Mouse (Mus musculus) liver, embryonic 12.5 days (tissue): ENCODE measurements around the gene Als2cr12. TPM values are rescaled to one million over a fixed set of nuclear protein-coding genes. Genes with fewer than 3 reads are reported as not detected.
A peak's percentile ranks its signal among the peaks of the same experiment; 100 is the strongest.
"Not testable (repeated sequence)": the region's sequence is repeated elsewhere in the genome, so short reads cannot be mapped to it uniquely, and the experiment has no call there.

Source experiments
- ATAC-seq: fragments of 200-750 bp; cut with Nextera tagmentation; 2 replicates; pipeline ENCODE4 v1.8.0; 2017; ENCODE audit warnings: moderate number of reproducible peaks, mild to moderate bottlenecking, moderate library complexity
- H3K27ac ChIP-seq: fragments of 300-500 bp; sonication (generic); 2 replicates; pipeline ENCODE4 v1.5.1; 2016; ENCODE audit warnings: mild to moderate bottlenecking
- H3K27me3 ChIP-seq: fragments of 300-500 bp; sonication (generic); replicated peaks from 2 replicates; pipeline ENCODE4 v1.6.1; 2016; ENCODE audit warnings: mild to moderate bottlenecking, moderate library complexity
- H3K36me3 ChIP-seq: fragments of 300-500 bp; sonication (generic); 2 replicates; pipeline ENCODE4 v1.6.1; 2016; ENCODE audit warnings: mild to moderate bottlenecking, moderate library complexity
- H3K4me1 ChIP-seq: fragments of 300-500 bp; sonication (generic); 2 replicates; pipeline ENCODE4 v1.6.1; 2016
- H3K4me2 ChIP-seq: fragments of 300-500 bp; sonication (generic); 2 replicates; pipeline ENCODE4 v1.6.1; 2016; ENCODE audit warnings: mild to moderate bottlenecking, moderate library complexity
- H3K4me3 ChIP-seq: fragments of 300-500 bp; sonication (generic); 2 replicates; pipeline ENCODE4 v1.5.1; 2016; ENCODE audit warnings: mild to moderate bottlenecking, moderate library complexity
- H3K9ac ChIP-seq: fragments of 300-500 bp; sonication (generic); 2 replicates; pipeline ENCODE4 v1.6.1; 2016; ENCODE audit warnings: mild to moderate bottlenecking, moderate library complexity
- H3K9me3 ChIP-seq: fragments of 300-500 bp; sonication (generic); replicated peaks from 2 replicates; pipeline ENCODE4 v1.6.1; 2016; ENCODE audit warnings: mild to moderate bottlenecking, moderate library complexity
- WGBS: fragments of 180-500 bp; shearing (Covaris S2); methylation state at CpG from one replicate; pipeline ENCODE4 v1.1.7; 2016; ENCODE audit not compliant: insufficient replicate concordance; 5-methylcytosine and 5-hydroxymethylcytosine counted together
- polyA plus RNA-seq: library from polyadenylated mRNA; unstranded; fragments of >200 nt; fragmentation: Nextera tagmentation; extraction: Ambion mirVana; gene quantifications from 2 replicates; pipeline ENCODE4 v1.2.1, GENCODE M21; 2016

Gene Als2cr12
- polyA plus RNA-seq, 1 experiment from 2014 or later: not detected

DNA sequence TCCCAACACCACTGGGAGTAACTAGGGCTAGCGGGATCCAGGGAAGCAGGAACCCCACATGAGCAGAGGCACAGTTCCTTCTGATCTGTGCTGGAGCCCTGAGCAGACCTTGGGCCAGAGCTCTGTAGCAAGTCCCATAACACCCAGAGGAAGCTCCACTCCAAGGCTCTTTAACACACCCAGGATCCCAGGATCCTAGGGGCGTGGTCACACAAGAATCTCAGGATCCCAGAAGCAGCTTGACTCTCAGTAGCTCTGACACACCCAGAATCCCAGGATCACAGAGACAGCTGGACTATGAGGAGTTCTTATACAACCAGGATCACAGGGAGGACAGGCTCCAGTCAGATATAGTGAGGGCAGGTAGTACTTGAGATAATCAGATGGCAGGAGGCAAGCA, 23.7 kb downstream of the Als2cr12 start:
- no peaks in the 10 kb centered on the region for H3K36me3 ChIP-seq
- H3K27me3 ChIP-seq: no peaks in the 10 kb centered on the region
- H3K27ac ChIP-seq: no peak overlapping the region
- no peak overlapping the region for H3K4me3 ChIP-seq
- H3K9ac ChIP-seq: no peak overlapping the region
- WGBS: 64% methylated on average over 2 of the region's 2 CpGs
- no peak overlapping the region for H3K4me2 ChIP-seq
- H3K9me3 ChIP-seq: no peaks in the 10 kb centered on the region
- ATAC-seq: no peak
- no peaks in the 10 kb centered on the region for H3K4me1 ChIP-seq

DNA sequence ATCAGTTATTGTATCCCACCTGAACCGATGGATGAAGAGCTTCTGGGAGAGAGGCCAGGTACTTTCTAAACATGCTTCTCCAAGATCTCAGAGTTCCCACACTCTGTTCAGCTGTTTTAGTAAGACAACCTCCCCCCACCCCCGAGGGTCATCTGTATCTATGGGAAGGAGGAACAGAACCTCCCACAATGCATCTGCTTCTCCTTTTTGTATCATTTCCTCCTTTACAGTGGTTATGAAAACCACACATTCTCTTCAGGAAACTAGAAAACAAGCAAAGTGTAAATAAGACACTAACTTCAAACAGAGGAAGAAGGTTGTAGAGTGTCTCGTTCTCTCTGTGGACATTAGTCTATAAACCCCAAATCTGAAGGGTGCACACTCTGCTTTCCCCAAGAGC, 26.2 kb downstream of the Als2cr12 start:
- ATAC-seq: not testable (repeated sequence)

DNA sequence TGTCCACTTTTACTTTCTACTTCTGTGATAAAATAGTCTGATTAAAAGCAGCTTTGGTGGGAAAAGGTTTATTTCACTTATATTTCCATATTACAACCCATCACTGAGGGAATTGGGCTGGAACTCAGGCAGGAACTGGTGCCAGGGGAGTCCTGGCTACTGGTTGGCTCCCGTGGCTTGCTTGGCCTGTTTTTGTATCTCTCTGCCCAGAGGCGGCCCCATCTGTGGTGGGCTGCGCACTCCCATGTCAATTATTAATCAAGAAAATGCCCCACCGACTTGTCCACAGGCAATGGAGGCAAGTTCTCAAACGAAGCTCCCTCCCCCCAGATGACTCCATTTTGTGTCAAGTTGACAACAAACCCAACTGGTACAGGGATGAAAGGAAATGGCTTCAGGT, 27.6 kb downstream of the Als2cr12 start:
- WGBS: 61% methylated on average over 5 of the region's 5 CpGs
- Histone ChIP-seq H3K36me3 (no peaks in the 10 kb centered on the region), H3K4me1 (no peaks in the 10 kb centered on the region), H3K4me2 (no peak overlapping the region), H3K27me3 (no peaks in the 10 kb centered on the region), H3K9me3 (no peaks in the 10 kb centered on the region), H3K27ac (no peak overlapping the region), H3K4me3 (no peak overlapping the region), H3K9ac (no peak overlapping the region)
- ATAC-seq: no peak

More for the DNA sequence above, 26.2 kb downstream of the Als2cr12 start:
- H3K4me2 ChIP-seq, H3K4me3 ChIP-seq, H3K27ac ChIP-seq, H3K36me3 ChIP-seq, H3K4me1 ChIP-seq, H3K9me3 ChIP-seq, H3K9ac ChIP-seq, H3K27me3 ChIP-seq: not testable (repeated sequence)
- 47% methylated on average over 3 of the region's 3 CpGs for WGBS

DNA sequence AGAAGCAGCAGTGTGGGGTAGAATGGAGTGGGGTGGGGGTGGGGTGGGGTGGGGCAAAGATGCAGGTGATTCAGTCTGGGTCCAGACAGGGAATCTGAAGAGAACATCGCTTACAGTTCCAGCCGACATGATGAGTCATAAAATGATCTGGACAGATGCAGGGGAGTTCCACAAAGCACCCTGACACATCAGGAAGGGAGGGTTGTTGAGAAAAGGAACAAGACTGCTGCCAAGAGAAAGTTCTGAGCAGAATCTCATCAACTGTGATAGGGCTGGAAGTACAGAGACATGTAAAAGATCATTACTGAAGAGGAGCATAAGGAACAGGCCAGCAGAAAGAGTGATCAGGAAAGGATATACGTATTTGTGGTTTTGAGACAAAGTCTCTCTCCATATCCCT, 32.4 kb downstream of the Als2cr12 start:
- not testable (repeated sequence) for H3K9ac ChIP-seq, H3K36me3 ChIP-seq, H3K27me3 ChIP-seq, H3K4me3 ChIP-seq, H3K9me3 ChIP-seq, H3K4me2 ChIP-seq, H3K27ac ChIP-seq, H3K4me1 ChIP-seq, ATAC-seq
- 56% methylated on average over 3 of the region's 3 CpGs for WGBS

DNA sequence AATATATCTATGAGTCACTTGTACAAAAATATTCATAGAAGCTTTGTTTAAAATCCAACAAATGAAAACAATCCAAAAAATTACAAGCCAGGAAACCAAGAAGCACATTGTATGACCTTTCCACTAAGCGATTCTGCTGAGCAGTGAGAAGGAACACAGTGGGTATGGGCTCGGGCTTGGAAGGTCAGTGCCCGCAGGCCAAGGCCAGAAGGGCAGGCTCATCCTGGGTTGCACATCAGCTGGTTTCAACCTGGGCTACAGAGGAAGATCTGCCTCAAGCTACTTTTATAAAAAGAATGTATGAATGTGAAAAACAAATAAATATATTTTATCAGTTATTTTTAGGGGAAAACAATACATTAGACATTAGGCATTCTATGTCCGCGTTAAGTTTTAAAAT, 33.1 kb downstream of the Als2cr12 start:
- ATAC-seq, H3K9me3 ChIP-seq, H3K27me3 ChIP-seq, H3K4me1 ChIP-seq, H3K4me3 ChIP-seq, H3K36me3 ChIP-seq, H3K4me2 ChIP-seq, H3K9ac ChIP-seq, H3K27ac ChIP-seq: not testable (repeated sequence)
- 78% methylated on average over 5 of the region's 5 CpGs for WGBS

DNA sequence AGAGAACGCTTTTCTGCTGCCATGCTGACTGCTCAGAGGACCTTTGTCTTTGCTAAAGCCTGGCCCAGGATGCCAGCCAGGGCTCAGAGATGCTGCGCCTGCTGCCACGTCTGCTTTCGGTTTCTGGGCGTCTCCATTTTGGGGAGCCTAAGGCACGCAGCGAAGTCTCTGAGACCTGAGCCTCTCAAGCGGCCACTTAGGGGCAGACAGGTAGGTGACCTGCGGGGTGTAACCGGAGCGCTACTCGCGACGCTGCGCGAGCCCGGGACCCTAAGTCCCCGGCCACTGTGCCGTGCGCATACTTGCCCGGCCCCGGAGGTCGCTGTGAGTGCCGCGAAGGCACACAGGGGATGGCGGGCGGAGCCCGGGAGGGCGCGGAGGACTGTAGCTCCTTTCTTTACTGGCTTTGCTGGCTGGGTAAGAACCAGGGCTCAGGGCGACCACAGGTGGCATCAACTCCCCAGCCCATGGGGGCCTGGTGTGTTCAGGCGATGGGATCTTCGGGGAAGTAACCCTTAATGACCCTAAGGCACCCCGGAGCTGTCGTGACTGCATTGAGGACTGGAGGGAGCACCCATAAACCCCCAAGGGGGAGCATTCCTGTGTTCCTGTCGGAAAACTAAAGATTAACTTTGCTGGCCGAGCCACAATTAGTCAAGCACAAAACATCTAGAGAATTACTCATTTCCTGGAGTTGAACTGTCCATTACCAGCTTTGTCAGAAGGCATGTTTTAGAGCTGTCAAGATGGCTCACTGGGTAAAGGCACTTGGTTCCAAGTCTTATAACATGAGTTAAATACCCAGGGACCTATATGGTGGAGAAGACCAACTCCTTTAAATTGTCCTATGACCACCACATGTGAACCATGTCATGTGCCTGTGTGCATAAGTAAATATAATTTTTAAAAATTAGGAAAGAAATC, 43.0 kb downstream of the Als2cr12 start:
- Histone ChIP-seq H3K27me3 (0 out of 2 replicates have a peak, but pooled peaks cover 2% of the 10 kb centered on the region), H3K4me1 (peaks cover 5% of the 10 kb centered on the region; the same call in 1 of the 2 replicates), H3K9ac (peak overlapping the region; percentile 76), H3K27ac (0 out of 2 replicates have a peak overlapping the region, but pooled peaks have one; percentile 14), H3K4me3 (peak overlapping the region; percentile 72), H3K36me3 (no peaks in the 10 kb centered on the region), H3K9me3 (no peaks in the 10 kb centered on the region), H3K4me2 (peak overlapping the region; percentile 83)
- ATAC-seq: peak; percentile 76
- under 1% methylated on average over 37 of the region's 37 CpGs for WGBS

DNA sequence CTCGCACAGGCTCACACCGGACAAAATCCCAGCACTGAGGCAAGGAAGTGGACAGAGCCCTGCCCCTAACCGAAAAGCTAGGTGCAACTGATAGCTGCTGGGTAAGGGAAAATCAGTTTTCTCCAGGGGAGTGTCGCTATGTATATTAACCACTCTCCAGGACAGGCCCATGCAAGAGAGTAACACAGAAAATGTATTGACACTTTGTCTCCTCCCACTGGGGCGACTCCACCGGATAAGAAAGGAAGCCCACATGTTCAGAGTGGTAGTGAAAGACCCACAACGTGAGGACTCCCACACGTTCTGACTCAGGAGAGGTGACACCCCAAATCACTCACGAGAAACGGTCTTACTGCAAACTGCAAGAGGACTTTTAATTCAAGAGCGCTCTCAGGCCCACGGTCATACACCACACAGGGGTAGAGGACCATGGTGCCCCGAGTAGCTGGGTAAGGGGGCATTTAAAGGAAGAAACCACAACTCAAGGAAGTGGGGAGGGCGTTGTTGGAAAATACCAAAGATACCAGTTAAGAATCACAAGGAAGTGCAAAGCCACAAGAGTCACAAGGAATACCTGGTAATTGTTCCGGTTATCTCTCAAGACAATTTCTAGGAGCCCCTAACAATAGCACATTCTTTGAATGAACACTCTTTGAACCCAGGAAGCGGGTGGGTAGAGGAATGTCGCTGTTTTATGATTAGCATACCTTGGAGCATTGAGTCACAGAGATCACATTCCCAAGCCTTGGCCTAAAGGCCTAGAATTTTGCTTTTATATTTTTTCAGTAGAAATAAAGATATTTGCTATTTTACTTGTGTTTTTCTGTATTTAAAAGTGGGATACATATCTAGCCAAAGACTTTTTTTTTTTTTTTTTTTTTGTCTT, 44.0 kb downstream of the Als2cr12 start:
- H3K27me3 ChIP-seq, ATAC-seq, H3K4me1 ChIP-seq, H3K9ac ChIP-seq, H3K36me3 ChIP-seq, H3K9me3 ChIP-seq, H3K27ac ChIP-seq: not testable (repeated sequence)
- Histone ChIP-seq H3K4me3 (peak overlapping the region; percentile 72), H3K4me2 (peak overlapping the region; percentile 83)
- 71% methylated on average over 17 of the region's 17 CpGs for WGBS

DNA sequence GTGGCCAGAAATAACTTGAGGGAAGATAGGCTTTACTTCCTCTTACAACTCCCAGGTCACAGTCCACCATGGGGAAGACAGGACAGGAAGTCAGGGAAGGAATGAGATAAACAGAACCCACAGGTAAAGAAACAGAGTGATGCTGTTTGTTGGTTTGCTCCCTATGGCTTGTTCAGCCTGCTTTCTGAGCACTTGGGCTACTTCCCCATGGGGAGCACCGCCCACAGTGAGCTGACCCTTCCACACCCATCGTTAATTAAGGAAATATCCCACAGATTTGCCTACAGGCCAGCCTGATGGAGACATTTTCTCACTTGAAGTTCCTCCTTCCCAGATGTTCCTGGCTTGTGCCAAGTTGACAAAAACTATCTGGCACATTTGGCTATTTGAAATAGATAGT, 66.9 kb downstream of the Als2cr12 start:
- not testable (repeated sequence) for H3K27me3 ChIP-seq, H3K9me3 ChIP-seq, H3K4me1 ChIP-seq, H3K36me3 ChIP-seq, H3K4me2 ChIP-seq, H3K27ac ChIP-seq, H3K4me3 ChIP-seq, ATAC-seq, H3K9ac ChIP-seq
- WGBS: 23% methylated on average over 1 of the region's 2 CpGs

DNA sequence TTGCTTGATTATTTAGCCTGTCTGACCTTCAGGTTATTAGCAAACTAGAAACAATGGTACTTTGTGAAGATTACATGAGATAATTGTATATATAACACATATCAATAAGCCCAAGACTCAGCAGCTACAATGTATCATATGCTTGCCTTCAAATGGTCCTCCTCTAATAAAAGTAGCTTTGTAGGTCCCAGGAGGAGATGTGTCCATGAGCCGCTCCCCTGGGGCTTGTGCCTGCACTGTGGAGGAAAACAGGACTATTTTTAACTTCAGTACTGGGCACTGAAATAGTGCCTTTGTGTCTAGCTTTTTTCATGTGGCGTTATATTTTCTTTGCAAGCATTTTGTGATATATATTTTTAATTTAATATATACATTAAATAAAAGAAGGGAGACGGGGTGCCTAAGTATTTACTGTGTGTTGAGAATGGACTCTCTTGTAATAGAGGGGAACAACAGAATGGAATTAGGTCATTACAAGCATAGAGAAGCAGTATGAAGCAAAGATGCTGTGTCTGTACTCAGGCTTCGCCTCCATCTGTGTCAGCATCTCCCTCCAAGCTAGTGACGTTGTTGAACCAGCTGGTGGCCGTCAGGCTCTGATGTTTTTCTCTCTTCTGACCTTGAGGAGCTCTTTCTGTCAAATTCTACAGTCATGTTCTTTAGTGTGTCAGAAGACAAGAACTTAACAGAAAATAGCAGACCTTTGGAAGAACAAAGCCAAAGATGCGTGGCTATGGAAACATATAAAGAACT, 73.6 kb downstream of the Als2cr12 start:
- no peak for ATAC-seq
- Histone ChIP-seq H3K4me2 (no peak overlapping the region), H3K36me3 (no peaks in the 10 kb centered on the region), H3K27me3 (no peaks in the 10 kb centered on the region; the same call in 1 of the 2 replicates), H3K4me3 (no peak overlapping the region), H3K9ac (no peak overlapping the region), H3K4me1 (no peaks in the 10 kb centered on the region), H3K9me3 (no peaks in the 10 kb centered on the region), H3K27ac (no peak overlapping the region)
- WGBS: 66% methylated on average over 7 of the region's 7 CpGs

DNA sequence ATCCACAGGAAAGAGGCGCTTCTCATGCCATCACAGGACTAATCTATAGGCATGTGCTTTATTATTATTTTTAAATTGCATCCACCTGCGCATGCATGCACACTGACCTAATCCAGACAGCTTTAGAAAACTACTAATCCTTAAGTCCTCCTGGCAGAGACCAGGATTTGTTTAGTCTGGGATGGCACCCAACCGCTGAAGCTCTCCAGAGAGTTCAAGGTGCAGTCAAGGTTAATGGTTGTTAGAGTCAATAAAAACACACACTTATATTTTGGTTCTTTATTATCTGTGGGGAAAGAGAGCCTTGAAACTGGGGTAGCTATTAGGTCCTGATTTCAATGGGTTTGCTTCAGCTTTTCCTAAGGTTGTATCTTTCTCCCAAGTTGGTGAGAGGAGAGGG, 74.5 kb downstream of the Als2cr12 start:
- WGBS: 73% methylated on average over 3 of the region's 3 CpGs
- Histone ChIP-seq H3K4me2 (no peak overlapping the region), H3K36me3 (no peaks in the 10 kb centered on the region), H3K27me3 (no peaks in the 10 kb centered on the region; the same call in 1 of the 2 replicates), H3K4me3 (no peak overlapping the region), H3K4me1 (no peaks in the 10 kb centered on the region), H3K27ac (no peak overlapping the region), H3K9ac (no peak overlapping the region), H3K9me3 (no peaks in the 10 kb centered on the region)
- ATAC-seq: no peak

DNA sequence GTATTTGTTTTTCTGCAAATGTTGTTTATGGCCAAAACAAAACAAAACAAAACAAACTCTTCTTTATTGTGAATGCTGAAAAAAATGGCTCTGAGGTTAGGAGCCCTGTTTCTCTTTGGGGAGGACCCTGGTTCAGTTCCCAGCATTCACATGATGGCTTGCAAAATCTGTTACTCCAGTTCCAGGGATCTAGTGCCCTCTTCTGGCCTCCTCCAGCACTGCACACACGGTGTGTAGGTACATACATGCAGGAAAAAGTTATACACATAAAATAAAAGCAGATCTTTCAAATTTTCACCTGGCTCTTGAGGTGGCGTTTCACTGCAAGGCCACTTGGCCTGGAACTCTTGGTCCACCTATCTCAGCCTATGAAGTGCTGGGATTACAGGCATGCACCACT, 77.0 kb downstream of the Als2cr12 start:
- no peak for ATAC-seq
- Histone ChIP-seq H3K4me2 (no peak overlapping the region), H3K27me3 (no peaks in the 10 kb centered on the region), H3K36me3 (no peaks in the 10 kb centered on the region), H3K9me3 (no peaks in the 10 kb centered on the region), H3K27ac (no peak overlapping the region), H3K4me1 (no peaks in the 10 kb centered on the region), H3K4me3 (no peak overlapping the region), H3K9ac (no peak overlapping the region)
- WGBS: 57% methylated on average over 2 of the region's 2 CpGs
